Mouse (Mus musculus): ENCODE data around the gene Cramp1l.

Gene Cramp1l

GRCm38 (mm10) chr17:25015655-25016291 is at the start of gene Cramp1l, which contains the start of gene Ift140:
TSS of gene Cramp1l (minus strand) at chr17:25015788.
TSS of gene Ift140 (plus strand) at chr17:25016085.
- peak; percentile 98 for DNase-seq (ENCODE audit: low spot score)

- DNase-seq (ENCODE audit: low spot score) = no peak
Measured at GRCm38 (mm10) chr17:25065189-25065588, 49.6 kb upstream of the Cramp1l start.

GRCm38 (mm10) chr17:25064351-25064750 is 48.8 kb upstream of the Cramp1l start:
- DNase-seq (ENCODE audit: low spot score) = no peak

GRCm38 (mm10) chr17:25063872-25064271 is 48.3 kb upstream of the Cramp1l start:
- no peak for DNase-seq (ENCODE audit: low spot score)

GRCm38 (mm10) chr17:25063261-25063660 is 47.7 kb upstream of the Cramp1l start:
- DNase-seq (ENCODE audit: low spot score) = no peak

- DNase-seq (ENCODE audit: low spot score) = no peak
Measured at GRCm38 (mm10) chr17:25057041-25057440, 41.5 kb upstream of the Cramp1l start.

GRCm38 (mm10) chr17:25053274-25053673 is 37.7 kb upstream of the Cramp1l start:
- no peak for DNase-seq (ENCODE audit: low spot score)

- no peak for DNase-seq (ENCODE audit: low spot score)
Measured at GRCm38 (mm10) chr17:25047143-25047542, 31.6 kb upstream of the Cramp1l start.

GRCm38 (mm10) chr17:25045281-25045680 is 29.7 kb upstream of the Cramp1l start:
- DNase-seq (ENCODE audit: low spot score) = no peak

- no peak for DNase-seq (ENCODE audit: low spot score)
Measured at GRCm38 (mm10) chr17:25044879-25045278, 29.3 kb upstream of the Cramp1l start.

GRCm38 (mm10) chr17:25036183-25036582 is 20.6 kb upstream of the Cramp1l start:
- no peak for DNase-seq (ENCODE audit: low spot score)

GRCm38 (mm10) chr17:25016292-25017132 is 924 bp upstream of the Cramp1l start:
- no peak for DNase-seq (ENCODE audit: low spot score)

GRCm38 (mm10) chr17:25014841-25015570 is 582 bp downstream of the Cramp1l start:
- no peak for DNase-seq (ENCODE audit: low spot score)

GRCm38 (mm10) chr17:25013606-25014501 is 1.7 kb downstream of the Cramp1l start:
- DNase-seq (ENCODE audit: low spot score) = peak; percentile 31

GRCm38 (mm10) chr17:25007480-25007879 is 8.1 kb downstream of the Cramp1l start:
- no peak for DNase-seq (ENCODE audit: low spot score)

- no peak for DNase-seq (ENCODE audit: low spot score)
Measured at GRCm38 (mm10) chr17:25005102-25005501, 10.5 kb downstream of the Cramp1l start.

GRCm38 (mm10) chr17:24994721-24995120 is 20.9 kb downstream of the Cramp1l start:
- no peak for DNase-seq (ENCODE audit: low spot score)

- no peak for DNase-seq (ENCODE audit: low spot score)
Measured at GRCm38 (mm10) chr17:24987221-24987620, 28.4 kb downstream of the Cramp1l start.

GRCm38 (mm10) chr17:24960852-24961715 is 54.5 kb downstream of the Cramp1l start:
- DNase-seq (ENCODE audit: low spot score) = no peak

GRCm38 (mm10) chr17:24960135-24960851 is 55.3 kb downstream of the Cramp1l start, which contains the start of gene Jpt2:
TSS of gene Jpt2 (minus strand) at chr17:24960689.
- peak; percentile 93 for DNase-seq (ENCODE audit: low spot score)

Measured in spleen, adult 12 weeks (tissue).